Mouse (Mus musculus) stomach, postnatal 0 days (tissue): ENCODE results near the gene Chchd6. TPM values are rescaled to one million over a fixed set of nuclear protein-coding genes. Genes with fewer than 3 reads are reported as not detected.

Experiments used
- ATAC-seq: fragments of 200-750 bp; cut with Nextera tagmentation; 2 replicates; pipeline ENCODE4 v1.8.0; 2017; ENCODE audit not compliant: low FRiP score, low TSS enrichment
- DNase-seq: peaks from one replicate; pipeline ENCODE4 v3.0.0-alpha.2; 2016; ENCODE audit warnings: low spot score
- H3K27ac ChIP-seq: fragments of 300-500 bp; sonication (generic); replicated peaks from 2 replicates; pipeline ENCODE4 v1.5.1; 2014; ENCODE audit warnings: mild to moderate bottlenecking, control low read depth
- H3K27me3 ChIP-seq: fragments of 300-500 bp; sonication (generic); 2 replicates; pipeline ENCODE4 v1.6.1; 2014; ENCODE audit warnings: low read length; ENCODE audit not compliant: control insufficient read depth, insufficient read depth
- H3K36me3 ChIP-seq: fragments of 300-500 bp; sonication (generic); 2 replicates; pipeline ENCODE4 v1.6.1; 2014; ENCODE audit warnings: low read length, mixed read lengths; ENCODE audit not compliant: control insufficient read depth, insufficient read depth
- H3K4me1 ChIP-seq: fragments of 300-500 bp; sonication (generic); replicated peaks from 2 replicates; pipeline ENCODE4 v1.6.1; 2014; ENCODE audit warnings: antibody characterized with exemption; ENCODE audit not compliant: control insufficient read depth, insufficient read depth
- H3K4me2 ChIP-seq: fragments of 300-500 bp; sonication (generic); replicated peaks from 2 replicates; pipeline ENCODE4 v1.6.1; 2014; ENCODE audit warnings: low read depth, mild to moderate bottlenecking, control low read depth, moderate library complexity
- H3K4me3 ChIP-seq: fragments of 300-500 bp; sonication (generic); 2 replicates; pipeline ENCODE4 v1.5.1; 2014; ENCODE audit warnings: low read depth, low read length, control low read depth
- H3K9ac ChIP-seq: fragments of 300-500 bp; sonication (generic); 2 replicates; pipeline ENCODE4 v1.6.1; 2014; ENCODE audit warnings: mild to moderate bottlenecking, low read length, control low read depth, mixed read lengths
- H3K9me3 ChIP-seq: fragments of 300-500 bp; sonication (generic); 2 replicates; pipeline ENCODE4 v1.6.1; 2016; ENCODE audit warnings: low read length; ENCODE audit not compliant: control insufficient read depth
- CTCF ChIP-seq: IDR thresholded peaks from 2 replicates; pipeline ENCODE4 v1.5.1; 2016; ENCODE audit warnings: antibody characterized with exemption, low read depth, mild to moderate bottlenecking, moderate library complexity
- EP300 ChIP-seq: optimal IDR thresholded peaks from 2 replicates; pipeline ENCODE3; 2016; ENCODE audit warnings: antibody characterized with exemption
- WGBS: fragments of 180-500 bp; shearing (Covaris S2); extraction: QIAGEN DNeasy Blood & Tissue Kit; methylation state at CpG from one replicate; pipeline ENCODE4 v1.1.7; 2014; 5-methylcytosine and 5-hydroxymethylcytosine counted together
- polyA plus RNA-seq: library from polyadenylated mRNA; unstranded; fragments of >200 nt; fragmentation: Nextera tagmentation; extraction: Ambion mirVana; gene quantifications from 2 replicates; pipeline ENCODE4 v1.2.1, GENCODE M21; 2015

The Chchd6 gene
- polyA plus RNA-seq, 1 experiment from 2014 or later = 22.7 TPM

- no peak overlapping the region for H3K9ac ChIP-seq
- 70% methylated on average over 3 of the region's 3 CpGs for WGBS
- peak overlapping the region; percentile 35; the same call in 1 of the 2 replicates for H3K27ac ChIP-seq
- no peaks in the 10 kb centered on the region for H3K27me3 ChIP-seq
- no peaks in the 10 kb centered on the region for H3K36me3 ChIP-seq
- no peak for TF ChIP-seq EP300
- no peak for TF ChIP-seq CTCF
- H3K4me2 ChIP-seq = no peak overlapping the region
- ATAC-seq = no peak
- no peak overlapping the region for H3K4me3 ChIP-seq
- no peaks in the 10 kb centered on the region; the same call in 1 of the 2 replicates for H3K4me1 ChIP-seq
- no peaks in the 10 kb centered on the region for H3K9me3 ChIP-seq
- no peak for DNase-seq
Observed at GRCm38 (mm10) chr6:89459634-89460033, 135.8 kb downstream of the Chchd6 start.

GRCm38 (mm10) chr6:89457601-89458000, 137.9 kb downstream of the Chchd6 start:
- TF ChIP-seq CTCF = no peak
- TF ChIP-seq EP300 = no peak
- no peak overlapping the region for H3K4me3 ChIP-seq
- H3K27me3 ChIP-seq = no peaks in the 10 kb centered on the region
- H3K9me3 ChIP-seq = no peaks in the 10 kb centered on the region
- no peaks in the 10 kb centered on the region; the same call in 1 of the 2 replicates for H3K4me1 ChIP-seq
- H3K27ac ChIP-seq = no peak overlapping the region
- WGBS = 64% methylated on average over 2 of the region's 2 CpGs
- DNase-seq = no peak
- no peak overlapping the region for H3K9ac ChIP-seq
- H3K36me3 ChIP-seq = no peaks in the 10 kb centered on the region
- ATAC-seq = no peak
- no peak overlapping the region for H3K4me2 ChIP-seq

- Histone ChIP-seq H3K4me1 (no peaks in the 10 kb centered on the region; the same call in 1 of the 2 replicates), H3K27ac (no peak overlapping the region), H3K4me3 (no peak overlapping the region), H3K9me3 (no peaks in the 10 kb centered on the region), H3K4me2 (no peak overlapping the region), H3K36me3 (no peaks in the 10 kb centered on the region), H3K27me3 (no peaks in the 10 kb centered on the region), H3K9ac (no peak overlapping the region)
- TF ChIP-seq CTCF = no peak
- TF ChIP-seq EP300 = no peak
- no peak for DNase-seq
- no peak for ATAC-seq
- 58% methylated on average over 1 of the region's 1 CpGs for WGBS
Observed at GRCm38 (mm10) chr6:89456409-89456961, 139.0 kb downstream of the Chchd6 start.

GRCm38 (mm10) chr6:89455523-89456000, 139.9 kb downstream of the Chchd6 start:
- H3K9ac ChIP-seq = no peak overlapping the region
- no peaks in the 10 kb centered on the region for H3K9me3 ChIP-seq
- ATAC-seq (no peak), DNase-seq (no peak)
- no peak overlapping the region for H3K4me3 ChIP-seq
- no peaks in the 10 kb centered on the region for H3K36me3 ChIP-seq
- H3K4me2 ChIP-seq = no peak overlapping the region
- no peak for TF ChIP-seq CTCF
- no peak for TF ChIP-seq EP300
- H3K27me3 ChIP-seq = no peaks in the 10 kb centered on the region
- H3K27ac ChIP-seq = no peak overlapping the region
- no peaks in the 10 kb centered on the region for H3K4me1 ChIP-seq
- 76% methylated on average over 4 of the region's 4 CpGs for WGBS

GRCm38 (mm10) chr6:89454437-89454836, 141.0 kb downstream of the Chchd6 start:
- H3K27ac ChIP-seq = no peak overlapping the region
- no peak overlapping the region for H3K9ac ChIP-seq
- TF ChIP-seq CTCF (no peak), EP300 (no peak)
- no peaks in the 10 kb centered on the region for H3K36me3 ChIP-seq
- no peak for DNase-seq
- H3K27me3 ChIP-seq = no peaks in the 10 kb centered on the region
- WGBS = 90% methylated on average over 2 of the region's 2 CpGs
- no peak overlapping the region for H3K4me2 ChIP-seq
- no peaks in the 10 kb centered on the region for H3K9me3 ChIP-seq
- no peaks in the 10 kb centered on the region for H3K4me1 ChIP-seq
- no peak for ATAC-seq
- H3K4me3 ChIP-seq = no peak overlapping the region

GRCm38 (mm10) chr6:89452976-89453674, 142.3 kb downstream of the Chchd6 start:
- no peaks in the 10 kb centered on the region for H3K27me3 ChIP-seq
- no peak for ATAC-seq
- H3K9ac ChIP-seq = no peak overlapping the region
- no peaks in the 10 kb centered on the region for H3K36me3 ChIP-seq
- no peaks in the 10 kb centered on the region for H3K4me1 ChIP-seq
- DNase-seq = no peak
- TF ChIP-seq CTCF (no peak), EP300 (no peak)
- H3K4me2 ChIP-seq = no peak overlapping the region
- H3K27ac ChIP-seq = no peak overlapping the region
- 50% methylated on average over 7 of the region's 7 CpGs for WGBS
- no peaks in the 10 kb centered on the region for H3K9me3 ChIP-seq
- H3K4me3 ChIP-seq = no peak overlapping the region
